Mouse (Mus musculus) myocyte (in vitro differentiated cells): ENCODE results near the gene Znhit3.

ENCODE experiments used
- CEBPB ChIP-seq: IDR thresholded peaks from 2 replicates; pipeline ENCODE4 v1.6.1; 2011; ENCODE audit warnings: mild to moderate bottlenecking, moderate library complexity; ENCODE audit not compliant: poor library complexity, insufficient read depth, severe bottlenecking
- E2F4 ChIP-seq: IDR thresholded peaks from one replicate; pipeline ENCODE4 v1.6.1; 2011; ENCODE audit warnings: mild to moderate bottlenecking, control low read depth, moderate library complexity; ENCODE audit not compliant: insufficient read depth
- MAX ChIP-seq: IDR thresholded peaks from one replicate; pipeline ENCODE4 v1.6.1; 2011; ENCODE audit warnings: low read depth, mild to moderate bottlenecking, control low read depth
- MYOD1 ChIP-seq, 3 experiments: IDR thresholded peaks; one replicate each; pipeline ENCODE4 v1.6.1; 2011; ENCODE audit warnings: control low read depth in 2 of 3, low read depth in 2 of 3, mild to moderate bottlenecking in 2 of 3, moderate library complexity in 1 of 3; ENCODE audit not compliant: insufficient read length in 2 of 3, control insufficient read depth in 1 of 3
- MYOG ChIP-seq, 3 experiments: IDR thresholded peaks; one replicate each; pipeline ENCODE4 v1.6.1; 2011; ENCODE audit warnings: control low read depth in 2 of 3, low read depth in 2 of 3, mild to moderate bottlenecking in 2 of 3; ENCODE audit not compliant: insufficient read length in 2 of 3, control insufficient read depth in 1 of 3, insufficient read depth in 1 of 3
- POLR2A ChIP-seq: IDR thresholded peaks from one replicate; pipeline ENCODE4 v1.6.1; 2011; ENCODE audit warnings: low read depth, mild to moderate bottlenecking, control low read depth, moderate library complexity; ENCODE audit not compliant: insufficient read length
- TCF12 ChIP-seq: IDR thresholded peaks from one replicate; pipeline ENCODE4 v1.6.1; 2011; ENCODE audit warnings: mild to moderate bottlenecking, control low read depth; ENCODE audit not compliant: poor library complexity, insufficient read depth, severe bottlenecking
- USF1 ChIP-seq: IDR thresholded peaks from one replicate; pipeline ENCODE4 v1.6.1; 2011; ENCODE audit warnings: low read depth, mild to moderate bottlenecking, control low read depth, moderate library complexity

DNA sequence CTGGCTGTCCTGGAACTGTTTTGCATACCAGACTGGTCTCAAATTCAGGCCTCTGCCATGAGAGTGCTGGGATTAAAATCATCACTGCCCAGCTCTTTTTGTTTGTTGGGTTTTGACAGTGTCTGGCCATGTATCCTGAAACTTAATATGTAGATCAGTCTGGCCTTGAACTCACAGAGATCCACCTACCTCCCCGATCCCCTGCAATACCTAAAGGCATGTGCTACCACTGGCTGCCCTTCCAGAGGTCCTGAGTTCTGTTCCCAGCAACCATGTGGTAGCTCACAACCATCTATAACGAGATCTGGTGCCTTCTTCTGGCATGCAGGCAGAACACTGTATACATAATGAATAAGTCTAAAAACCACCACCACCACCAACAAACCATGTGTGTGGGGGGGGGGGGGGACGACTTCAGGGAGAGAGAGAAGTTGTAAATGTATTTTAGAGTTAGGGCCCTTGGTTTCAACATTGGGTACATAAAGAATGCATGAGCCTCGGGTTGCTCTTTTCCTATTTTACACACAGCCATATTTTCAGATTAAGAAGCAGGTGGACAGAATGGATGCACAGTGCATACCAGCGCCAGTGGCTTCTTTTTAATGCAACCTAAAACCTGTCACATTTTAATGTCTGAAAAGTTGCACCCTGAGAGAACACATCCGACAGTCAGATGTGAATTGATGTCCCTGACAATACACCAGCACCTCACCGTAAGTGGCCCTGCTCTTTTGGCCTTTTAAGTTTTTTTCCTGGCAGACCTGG lies 37.0 kb downstream of the Znhit3 start:
- TF ChIP-seq POLR2A (no peak), MYOD1 (IDR thresholded peaks at IDR 0.05; ENCODE audit: control insufficient read depth in 1 of 3, insufficient read length in 2 of 3, low read depth in 2 of 3) (no peak), USF1 (no peak), E2F4 (no peak), MAX (no peak), CEBPB (no peak), MYOG (IDR thresholded peaks at IDR 0.05; ENCODE audit: control insufficient read depth in 1 of 3, insufficient read depth in 1 of 3, insufficient read length in 2 of 3, low read depth in 2 of 3) (no peak), TCF12 (no peak)
